Mouse (Mus musculus) myocyte (in vitro differentiated cells): ENCODE results near the gene 4933427D14Rik. TPM values are rescaled to one million over a fixed set of nuclear protein-coding genes. Genes with fewer than 3 reads are reported as not detected.

ENCODE experiments used
- H3K27me3 ChIP-seq: one replicate; pipeline ENCODE4 v1.6.1; 2011; ENCODE audit not compliant: control insufficient read depth, insufficient read depth, insufficient read length
- H3K36me3 ChIP-seq: one replicate; pipeline ENCODE4 v1.6.1; 2011; ENCODE audit not compliant: control insufficient read depth, insufficient read depth
- H3K4me2 ChIP-seq: one replicate; pipeline ENCODE4 v1.6.1; 2011; ENCODE audit warnings: low read depth, control low read depth
- H3K4me3 ChIP-seq: one replicate; pipeline ENCODE4 v1.5.1; 2011; ENCODE audit warnings: mild to moderate bottlenecking, control low read depth, moderate library complexity
- H3K79me2 ChIP-seq: one replicate; pipeline ENCODE4 v1.6.1; 2011; ENCODE audit not compliant: control insufficient read depth, insufficient read depth
- H3ac ChIP-seq: one replicate; pipeline ENCODE4 v1.6.1; 2011; ENCODE audit not compliant: control insufficient read depth, insufficient read length
- CEBPB ChIP-seq: IDR thresholded peaks from 2 replicates; pipeline ENCODE4 v1.6.1; 2011; ENCODE audit warnings: mild to moderate bottlenecking, moderate library complexity; ENCODE audit not compliant: poor library complexity, insufficient read depth, severe bottlenecking
- E2F4 ChIP-seq: IDR thresholded peaks from one replicate; pipeline ENCODE4 v1.6.1; 2011; ENCODE audit warnings: mild to moderate bottlenecking, control low read depth, moderate library complexity; ENCODE audit not compliant: insufficient read depth
- MAX ChIP-seq: IDR thresholded peaks from one replicate; pipeline ENCODE4 v1.6.1; 2011; ENCODE audit warnings: low read depth, mild to moderate bottlenecking, control low read depth
- MYOD1 ChIP-seq, 3 experiments: IDR thresholded peaks; one replicate each; pipeline ENCODE4 v1.6.1; 2011; ENCODE audit warnings: control low read depth in 2 of 3, low read depth in 2 of 3, mild to moderate bottlenecking in 2 of 3, moderate library complexity in 1 of 3; ENCODE audit not compliant: insufficient read length in 2 of 3, control insufficient read depth in 1 of 3
- MYOG ChIP-seq, 3 experiments: IDR thresholded peaks; one replicate each; pipeline ENCODE4 v1.6.1; 2011; ENCODE audit warnings: control low read depth in 2 of 3, low read depth in 2 of 3, mild to moderate bottlenecking in 2 of 3; ENCODE audit not compliant: insufficient read length in 2 of 3, control insufficient read depth in 1 of 3, insufficient read depth in 1 of 3
- POLR2A ChIP-seq: IDR thresholded peaks from one replicate; pipeline ENCODE4 v1.6.1; 2011; ENCODE audit warnings: low read depth, mild to moderate bottlenecking, control low read depth, moderate library complexity; ENCODE audit not compliant: insufficient read length
- POLR2AphosphoS2 ChIP-seq: IDR thresholded peaks from one replicate; pipeline ENCODE4 v1.6.1; 2011; ENCODE audit warnings: low read depth, control low read depth; ENCODE audit not compliant: insufficient read length
- REST ChIP-seq: IDR thresholded peaks from one replicate; pipeline ENCODE4 v1.6.1; 2011; ENCODE audit warnings: mild to moderate bottlenecking, control low read depth, moderate library complexity; ENCODE audit not compliant: insufficient read depth, insufficient read length
- SRF ChIP-seq: IDR thresholded peaks from one replicate; pipeline ENCODE4 v1.6.1; 2011; ENCODE audit warnings: low read depth; ENCODE audit not compliant: control insufficient read depth, insufficient read length
- TCF12 ChIP-seq: IDR thresholded peaks from one replicate; pipeline ENCODE4 v1.6.1; 2011; ENCODE audit warnings: mild to moderate bottlenecking, control low read depth; ENCODE audit not compliant: poor library complexity, insufficient read depth, severe bottlenecking
- TCF3 ChIP-seq: IDR thresholded peaks from one replicate; pipeline ENCODE4 v1.6.1; 2011; ENCODE audit warnings: low read depth, control low read depth; ENCODE audit not compliant: insufficient read length
- USF1 ChIP-seq: IDR thresholded peaks from one replicate; pipeline ENCODE4 v1.6.1; 2011; ENCODE audit warnings: low read depth, mild to moderate bottlenecking, control low read depth, moderate library complexity
- polyA plus RNA-seq: library from polyadenylated mRNA; unstranded; fragments of >200 nt; fragmentation: generic; extraction: Trizol; gene quantifications from one replicate; pipeline ENCODE4 v1.2.1, GENCODE M21; 2012; ENCODE audit warnings: missing spikeins

Gene 4933427D14Rik
- polyA plus RNA-seq, 1 experiment, result 2.8 TPM

GRCm38 (mm10) chr11:72136231-72136982 is 70.9 kb downstream of the 4933427D14Rik start:
- Histone ChIP-seq H3K36me3 (no peaks in the 10 kb centered on the region), H3ac (no peak overlapping the region), H3K4me2 (no peak overlapping the region), H3K4me3 (no peak overlapping the region), H3K27me3 (peaks cover 74% of the 10 kb centered on the region), H3K79me2 (no peaks in the 10 kb centered on the region)
- no peak for TF ChIP-seq TCF12
- no peak for TF ChIP-seq SRF
- no peak for TF ChIP-seq POLR2A
- TF ChIP-seq MAX, result no peak
- TF ChIP-seq POLR2AphosphoS2, result no peak
- TF ChIP-seq USF1, result no peak
- no peak for TF ChIP-seq MYOG (IDR thresholded peaks at IDR 0.05; ENCODE audit: control insufficient read depth in 1 of 3, insufficient read depth in 1 of 3, insufficient read length in 2 of 3, low read depth in 2 of 3)

- Histone ChIP-seq H3K4me3 (no peak within 1 kb of the TSS), H3K36me3 (no peaks in the 10 kb centered on the region), H3K4me2 (no peak within 1 kb of the TSS), H3K27me3 (peaks cover 67% of the 10 kb centered on the region), H3K79me2 (no peaks in the 10 kb centered on the region), H3ac (no peak within 1 kb of the TSS)
- TF ChIP-seq MYOD1 (IDR thresholded peaks at IDR 0.05; ENCODE audit: control insufficient read depth in 1 of 3, insufficient read length in 2 of 3, low read depth in 2 of 3) (no peak), E2F4 (no peak), POLR2AphosphoS2 (no peak), MAX (no peak), TCF3 (no peak), MYOG (IDR thresholded peaks at IDR 0.05; ENCODE audit: control insufficient read depth in 1 of 3, insufficient read depth in 1 of 3, insufficient read length in 2 of 3, low read depth in 2 of 3) (no peak), CEBPB (no peak), TCF12 (no peak), REST (no peak), POLR2A (no peak), USF1 (no peak), SRF (no peak)
These were observed 71.7 kb downstream of the 4933427D14Rik start, which contains the start of gene Pitpnm3 for GRCm38 (mm10) chr11:72135383-72136158. Pitpnm3 (minus strand) TSS chr11:72135778.

DNA sequence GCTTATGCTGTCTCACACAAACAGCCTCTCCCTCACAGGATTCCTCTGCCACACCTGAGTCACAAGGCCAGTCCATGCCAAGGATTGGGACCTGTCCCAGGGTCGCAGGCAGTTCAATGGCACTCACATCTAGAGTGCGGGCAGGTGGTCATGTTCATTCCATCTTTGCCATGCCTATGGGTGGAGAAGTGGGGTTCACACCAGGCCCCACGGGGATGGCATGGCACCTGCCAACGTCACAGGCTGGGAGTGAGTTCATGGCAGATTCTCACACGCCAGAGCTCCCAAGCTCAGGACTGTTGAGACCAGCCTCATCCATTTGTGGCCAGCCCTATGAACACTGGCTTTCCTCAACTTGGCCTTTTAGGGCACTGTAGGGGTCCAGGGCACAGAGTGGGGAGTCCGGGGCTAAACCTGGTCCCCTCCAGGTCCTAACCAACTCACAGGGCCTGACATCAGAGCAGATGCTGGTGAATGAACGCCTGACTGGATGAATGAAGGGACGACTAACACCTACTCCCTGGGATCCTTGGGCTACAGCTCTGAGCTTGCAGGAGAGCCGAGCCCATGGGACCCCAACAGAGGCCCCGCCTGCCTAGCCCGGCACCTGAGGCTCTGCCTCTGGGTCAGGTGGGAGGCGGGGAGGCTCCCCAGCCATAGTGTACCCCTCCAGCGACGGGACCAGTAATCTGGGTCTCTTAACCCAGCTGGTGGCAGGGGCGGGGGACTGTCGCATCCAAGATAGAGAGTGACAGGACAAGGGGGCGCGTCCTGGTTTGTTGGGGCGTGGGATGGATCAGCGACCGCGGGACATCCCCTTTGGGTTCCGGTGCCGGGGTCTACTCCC is 72.5 kb downstream of the 4933427D14Rik start:
- no peaks in the 10 kb centered on the region for H3K36me3 ChIP-seq
- H3ac ChIP-seq, result no peak overlapping the region
- no peaks in the 10 kb centered on the region for H3K79me2 ChIP-seq
- H3K4me3 ChIP-seq, result no peak overlapping the region
- no peak for TF ChIP-seq POLR2AphosphoS2
- TF ChIP-seq USF1, result no peak
- TF ChIP-seq SRF, result no peak
- no peak for TF ChIP-seq REST
- no peak for TF ChIP-seq TCF3
- no peak for TF ChIP-seq MYOD1 (IDR thresholded peaks at IDR 0.05; ENCODE audit: control insufficient read depth in 1 of 3, insufficient read length in 2 of 3, low read depth in 2 of 3)
- H3K27me3 ChIP-seq, result peaks cover 67% of the 10 kb centered on the region
- H3K4me2 ChIP-seq, result no peak overlapping the region

GRCm38 (mm10) chr11:72133075-72133474 is 74.2 kb downstream of the 4933427D14Rik start:
- TF ChIP-seq TCF12 (no peak), TCF3 (no peak), E2F4 (no peak), MYOD1 (IDR thresholded peaks at IDR 0.05; ENCODE audit: control insufficient read depth in 1 of 3, insufficient read length in 2 of 3, low read depth in 2 of 3) (no peak), MAX (no peak), REST (no peak), CEBPB (no peak), SRF (no peak), USF1 (no peak), POLR2AphosphoS2 (no peak), POLR2A (no peak)
- Histone ChIP-seq H3K27me3 (peaks cover 62% of the 10 kb centered on the region), H3K4me3 (no peak overlapping the region), H3ac (no peak overlapping the region), H3K36me3 (no peaks in the 10 kb centered on the region), H3K79me2 (no peaks in the 10 kb centered on the region), H3K4me2 (no peak overlapping the region)
